Mouse (Mus musculus) urinary bladder, postnatal 4 days (tissue): ENCODE measurements around the gene Cdkal1.

ENCODE experiments used
- DNase-seq, 2 experiments: peaks; one replicate each; pipeline ENCODE4 v3.0.0; 2021 to 2022; ENCODE audit warnings: low spot score in 2 of 2

Gene Cdkal1

DNA sequence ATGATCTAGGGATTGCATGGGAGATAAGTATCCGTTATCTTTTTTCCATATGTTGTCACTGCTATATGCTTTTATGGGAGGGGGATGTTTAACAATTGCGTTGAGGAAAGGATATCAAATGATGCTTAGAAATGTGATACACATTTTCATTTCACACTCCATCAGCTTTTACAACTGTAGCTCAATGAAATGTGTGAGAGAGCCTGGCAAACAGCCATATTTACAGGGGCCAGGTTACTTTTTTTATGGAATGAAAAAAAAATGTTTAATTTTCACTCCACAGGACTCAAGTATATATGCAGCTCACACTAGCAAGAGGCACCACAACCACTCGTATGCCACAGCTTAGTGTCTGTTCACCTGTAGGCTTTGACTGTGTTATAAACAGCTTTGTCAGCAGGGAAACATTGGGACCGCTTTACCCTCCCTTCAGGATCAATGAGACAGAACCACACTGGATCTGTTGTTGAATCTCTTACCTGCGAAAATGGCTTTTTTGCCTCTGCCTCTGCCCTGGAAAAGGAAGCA lies 501.5 kb downstream of the Cdkal1 start:
- DNase-seq: no peak

DNA sequence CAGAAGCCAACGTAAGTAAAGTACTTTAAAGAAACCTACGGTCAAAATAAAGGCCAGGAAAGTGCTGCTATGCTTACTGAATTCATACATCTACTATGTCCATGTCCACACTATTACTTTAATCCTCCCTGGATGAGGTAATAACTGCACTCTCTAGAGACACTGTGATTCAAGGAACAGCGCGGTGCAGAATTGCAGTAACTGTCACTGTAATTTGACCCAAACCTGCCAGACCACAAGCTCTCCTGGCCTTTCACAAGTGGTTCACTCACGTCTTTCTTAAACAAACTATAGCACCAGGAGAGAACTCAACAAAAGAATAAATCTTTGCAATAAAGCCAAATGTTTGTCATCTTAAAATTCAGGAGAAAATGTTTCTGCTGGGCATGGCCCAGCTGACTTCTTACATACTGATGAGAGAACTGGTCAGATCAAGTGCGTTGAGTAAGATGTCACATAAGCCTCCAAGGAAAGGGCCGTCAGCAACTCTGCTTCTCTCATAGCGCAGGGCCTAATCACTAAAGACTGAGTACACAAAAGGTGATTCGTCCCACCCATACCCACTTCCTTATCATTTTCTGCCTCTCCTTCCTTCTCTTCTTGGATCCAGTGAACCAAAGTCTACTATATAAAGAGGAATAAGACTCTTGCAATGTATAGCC lies 504.3 kb downstream of the Cdkal1 start:
- no peak for DNase-seq

DNA sequence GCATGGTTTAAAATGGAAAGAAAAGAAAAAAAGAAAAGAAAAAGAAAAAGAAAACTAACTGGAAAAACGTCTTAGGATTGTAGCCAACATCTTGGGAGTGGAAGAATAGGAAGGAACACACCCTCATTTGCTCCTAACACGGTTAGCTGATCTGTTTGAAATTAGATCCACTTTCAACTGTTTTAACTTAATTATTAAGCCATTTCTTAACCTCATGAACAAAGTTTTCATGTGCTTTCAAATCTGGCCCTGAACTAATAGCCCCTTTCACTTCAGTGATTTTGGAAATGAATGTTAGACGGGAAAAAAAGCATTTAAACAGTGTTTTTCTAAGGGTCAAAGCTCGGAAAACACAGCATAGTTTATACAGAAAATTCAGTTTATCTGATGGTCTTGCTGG lies 505.5 kb downstream of the Cdkal1 start:
- DNase-seq: no peak

DNA sequence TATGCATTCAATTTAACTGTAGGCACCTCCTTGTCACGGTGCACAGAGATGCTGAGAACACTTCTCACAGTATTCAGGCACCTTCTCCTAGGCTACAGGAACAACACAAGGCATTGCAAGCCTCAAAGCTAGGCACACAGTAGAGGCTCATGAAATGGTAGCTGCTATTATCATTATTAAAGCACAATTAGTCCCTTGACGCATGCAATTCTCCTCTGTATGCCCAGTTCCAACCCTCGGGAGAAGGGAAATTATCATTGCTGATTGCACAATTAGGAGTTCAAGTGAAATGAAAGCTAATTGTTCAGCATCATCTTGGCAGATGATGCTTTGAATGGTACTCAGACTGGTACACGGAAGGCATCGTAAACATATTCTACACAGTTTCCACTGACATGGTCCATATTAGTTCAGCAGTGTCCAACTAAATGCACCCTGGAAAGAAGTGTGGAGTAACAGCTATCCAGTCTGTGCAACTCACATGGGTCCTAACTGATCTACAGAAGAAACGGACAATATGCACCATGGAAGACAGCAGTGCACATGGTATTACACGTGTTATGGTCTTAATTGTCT lies 506.0 kb downstream of the Cdkal1 start:
- no peak for DNase-seq

DNA sequence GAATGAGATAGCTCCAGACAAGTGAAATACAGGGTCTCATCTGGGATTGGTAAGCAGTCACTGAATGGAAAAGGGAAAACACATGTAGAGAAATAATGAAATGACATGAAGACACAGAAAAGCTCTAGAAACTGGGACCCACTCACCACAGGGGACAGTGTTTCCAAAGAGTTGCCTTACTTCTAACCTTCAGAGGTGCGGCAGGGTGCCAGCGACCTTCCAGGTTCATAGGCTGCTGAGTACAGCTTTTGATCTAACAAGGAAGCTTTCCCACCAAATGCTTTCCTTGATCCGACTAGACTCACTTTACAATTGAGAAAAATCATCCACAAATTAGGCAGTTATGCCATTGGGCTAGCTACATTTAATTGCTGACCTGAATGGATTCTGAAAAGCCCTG lies 507.1 kb downstream of the Cdkal1 start:
- no peak for DNase-seq

DNA sequence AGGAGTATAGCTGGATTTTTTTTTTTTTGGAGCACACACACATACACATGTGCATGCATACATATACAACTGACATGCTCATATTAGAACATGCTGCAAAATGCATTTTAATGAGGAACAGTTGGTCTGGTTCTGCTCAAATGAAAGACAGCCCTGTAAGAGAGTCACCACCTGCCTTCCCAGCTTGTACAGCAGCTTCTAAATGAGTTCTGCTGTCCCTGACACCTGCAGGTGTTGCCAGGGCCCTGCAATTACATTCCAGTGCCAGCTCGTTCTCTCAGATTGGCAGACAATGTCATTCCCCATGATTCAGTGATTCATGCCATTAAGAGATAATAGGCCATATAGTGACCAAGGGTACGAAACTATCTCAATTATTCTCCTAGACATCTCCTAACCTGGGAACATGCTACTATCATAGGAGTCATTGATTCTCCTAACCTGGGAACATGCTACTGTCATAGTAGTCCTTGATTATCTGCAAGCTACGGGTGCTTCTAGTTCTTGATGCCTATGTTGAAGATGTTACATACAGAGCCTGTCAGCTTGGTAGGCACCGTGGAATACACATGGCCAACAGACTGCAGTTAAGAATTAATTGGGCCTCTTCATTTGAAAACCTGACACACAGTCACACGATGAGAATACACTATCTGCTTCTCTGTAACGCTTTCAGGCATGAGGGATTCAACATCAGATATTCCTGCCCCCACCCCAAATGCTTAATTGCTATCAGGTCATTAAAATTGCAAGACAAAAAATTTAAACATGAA lies 522.6 kb downstream of the Cdkal1 start:
- DNase-seq: no peak

DNA sequence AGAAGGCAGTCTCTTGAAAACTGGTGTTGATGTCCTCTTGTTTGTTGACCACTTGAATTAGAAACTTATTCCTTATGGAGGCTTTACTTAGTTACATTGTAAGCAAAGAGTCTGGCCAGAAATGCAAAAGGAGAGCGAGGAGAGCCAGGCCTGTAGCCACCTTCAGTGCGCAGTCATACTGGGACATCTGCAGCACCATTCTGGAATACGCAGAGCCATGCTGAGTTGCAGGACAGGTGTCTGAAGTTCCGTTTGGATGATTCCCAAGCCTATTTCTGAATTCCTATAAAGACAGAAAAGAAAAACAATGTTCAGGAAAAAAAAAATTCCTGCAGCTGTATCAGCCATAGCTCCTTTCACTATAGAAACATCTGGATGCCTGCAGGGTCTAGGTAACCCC lies 529.5 kb downstream of the Cdkal1 start:
- DNase-seq: no peak

DNA sequence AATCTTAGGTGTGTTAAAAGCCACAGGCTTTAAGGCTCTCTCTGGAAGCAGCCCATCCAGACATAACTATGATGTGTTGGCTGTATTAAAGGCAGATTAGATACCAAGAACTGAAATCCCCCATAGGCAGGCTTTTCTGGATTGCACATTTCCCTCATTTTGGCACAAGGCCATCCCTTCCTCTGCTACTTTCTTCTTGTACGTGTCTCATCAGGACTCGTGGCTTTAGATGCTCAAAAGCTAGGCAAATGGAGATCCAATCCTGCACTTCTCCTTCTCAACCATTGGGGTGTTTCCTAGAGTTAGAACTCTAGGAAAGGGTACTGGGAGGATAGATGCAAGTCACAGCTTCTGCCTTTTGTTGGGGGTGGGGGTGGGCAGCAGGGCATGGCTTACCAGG lies 535.1 kb downstream of the Cdkal1 start:
- DNase-seq: no peak

DNA sequence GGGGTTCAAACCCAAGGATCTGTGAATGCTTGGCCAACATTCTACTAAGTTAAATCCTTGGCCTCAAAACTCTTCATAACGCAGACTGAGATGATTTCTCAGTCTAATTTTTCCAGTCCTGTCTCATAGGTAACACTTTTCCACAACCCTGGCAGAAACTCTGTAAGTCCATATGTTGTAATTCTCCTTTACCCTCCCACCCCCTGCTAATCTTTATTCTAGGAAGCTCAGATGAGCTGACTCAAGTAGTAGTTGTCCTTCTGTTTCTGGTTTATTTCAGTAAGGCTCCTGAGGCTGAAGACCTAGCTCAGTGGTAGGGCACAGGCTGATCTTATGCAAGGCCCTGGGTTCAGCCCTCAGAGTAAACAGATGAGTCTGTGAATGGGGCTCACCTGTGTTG lies 537.8 kb downstream of the Cdkal1 start:
- no peak for DNase-seq

DNA sequence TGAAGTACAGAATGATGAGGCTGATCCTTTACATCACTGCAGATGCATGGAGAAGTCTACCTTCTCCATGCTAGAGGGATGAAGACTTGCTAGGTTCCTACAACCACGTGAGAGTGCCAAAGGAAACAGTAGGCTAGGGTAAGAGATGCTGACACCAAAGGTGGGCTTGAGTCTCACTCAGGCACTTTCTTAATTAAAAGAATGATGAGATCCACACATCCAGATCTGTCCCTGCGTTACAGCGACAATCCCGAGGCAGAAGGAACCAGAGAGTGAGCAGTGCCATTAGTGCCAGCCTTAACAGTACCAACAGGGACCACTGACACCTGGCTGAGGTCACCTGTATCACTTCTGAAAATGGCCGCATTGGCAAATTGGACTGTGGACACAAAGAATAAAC lies 539.2 kb downstream of the Cdkal1 start:
- DNase-seq: no peak

DNA sequence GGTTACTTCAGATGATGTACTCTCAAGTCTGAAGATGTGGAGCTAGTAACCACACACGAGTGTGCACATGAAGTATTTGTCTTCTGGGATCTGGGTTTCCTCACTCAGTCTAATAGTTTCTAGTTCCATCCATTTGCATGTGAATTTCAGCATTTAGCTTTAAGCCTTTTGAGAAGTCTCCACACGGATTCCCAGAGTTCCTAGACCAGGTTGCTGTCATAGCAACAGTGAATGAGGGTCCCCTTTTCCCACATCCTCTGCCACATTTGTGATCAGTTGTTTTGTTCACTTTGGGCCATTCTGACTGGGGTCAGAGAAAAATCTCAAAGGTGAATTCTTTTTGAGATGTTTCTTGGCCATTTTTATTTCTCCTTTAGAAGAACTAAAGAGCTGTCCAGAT lies 543.4 kb downstream of the Cdkal1 start:
- no peak for DNase-seq

DNA sequence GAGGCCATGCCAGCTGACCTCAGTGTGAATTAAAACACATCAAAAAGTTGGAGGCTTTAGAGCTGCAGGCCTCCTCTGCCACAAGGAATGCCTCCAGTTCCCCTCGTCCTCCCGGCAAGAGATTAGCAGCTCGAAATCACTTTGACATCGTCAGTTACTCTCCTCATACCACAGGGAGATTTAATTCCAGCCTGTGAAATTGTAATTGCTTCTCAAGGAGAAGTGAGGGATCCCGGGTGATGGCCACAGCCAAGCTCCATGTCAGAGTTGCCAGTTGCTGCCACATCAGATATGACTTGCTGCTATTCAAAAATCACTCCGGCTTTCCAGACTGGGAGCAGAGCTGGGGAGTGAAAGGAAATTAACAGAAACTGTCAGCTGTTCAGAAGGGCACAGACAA lies 548.1 kb downstream of the Cdkal1 start:
- no peak for DNase-seq

DNA sequence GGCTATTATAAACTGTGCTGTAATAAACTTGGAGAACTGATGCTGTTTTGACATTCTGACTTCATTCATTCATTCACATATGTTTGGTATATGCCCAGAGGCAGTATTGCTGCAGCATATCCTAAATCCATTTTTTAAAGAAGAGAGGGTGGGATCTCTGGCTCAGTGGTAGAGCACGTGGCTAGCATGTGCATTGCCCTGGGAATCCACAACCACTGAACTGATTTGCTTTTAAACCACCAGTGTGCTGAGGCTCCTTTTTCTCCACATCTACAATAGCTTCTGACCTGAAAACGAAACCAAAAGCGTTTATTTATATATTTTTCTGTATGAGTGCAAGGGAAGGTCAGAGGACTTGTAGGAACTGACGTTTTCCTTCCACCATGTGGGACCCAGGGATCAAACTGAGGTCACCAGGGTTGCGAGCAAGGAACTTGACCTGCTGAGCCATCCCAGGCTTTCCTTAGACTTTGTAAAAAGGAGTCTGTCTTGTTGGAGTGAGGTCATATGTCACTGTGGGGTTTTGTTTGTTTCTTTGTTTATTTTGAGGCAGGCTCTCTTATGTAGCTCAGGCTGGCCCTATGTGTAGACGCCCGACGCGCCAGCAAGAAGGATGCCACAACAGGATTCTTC lies 562.8 kb downstream of the Cdkal1 start:
- no peak for DNase-seq

DNA sequence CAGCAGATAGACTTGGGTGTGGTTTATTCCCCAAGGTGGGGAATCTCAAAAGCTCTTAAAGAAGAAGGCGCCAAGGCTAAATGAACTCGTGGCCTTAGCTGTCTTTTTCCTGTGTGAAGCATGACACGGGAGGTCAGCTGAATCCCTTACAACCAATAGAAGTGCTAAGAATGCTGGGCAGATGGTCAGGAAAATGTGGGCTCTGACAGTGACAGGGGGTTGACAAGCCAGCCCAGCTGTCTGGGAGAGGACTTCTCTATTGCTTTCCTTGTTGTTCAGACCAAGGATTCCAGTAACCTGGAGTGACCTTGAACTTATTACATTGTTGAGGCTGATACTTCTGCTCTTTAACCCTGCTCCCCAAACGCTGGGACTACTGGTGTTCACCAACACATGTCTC lies 564.9 kb downstream of the Cdkal1 start:
- no peak for DNase-seq

DNA sequence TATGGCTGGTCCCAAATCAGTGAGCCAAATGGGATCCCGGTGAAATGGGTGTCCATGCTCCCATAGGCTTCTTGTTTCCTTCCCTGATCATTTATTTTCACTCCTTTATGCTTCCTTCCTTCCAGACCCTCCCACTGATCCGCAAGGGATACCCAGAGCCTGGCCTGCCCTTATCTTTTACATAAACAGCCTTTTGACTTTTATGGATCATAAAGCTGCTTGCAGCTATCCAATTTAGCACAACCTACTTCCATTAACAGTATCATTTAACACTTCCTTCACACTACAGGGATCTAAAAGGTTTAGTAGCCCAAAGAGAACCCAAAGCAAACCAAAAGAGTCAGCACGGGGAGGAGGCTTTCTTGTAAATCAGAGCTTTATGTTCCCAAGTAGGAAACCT lies 570.4 kb downstream of the Cdkal1 start:
- DNase-seq: no peak

DNA sequence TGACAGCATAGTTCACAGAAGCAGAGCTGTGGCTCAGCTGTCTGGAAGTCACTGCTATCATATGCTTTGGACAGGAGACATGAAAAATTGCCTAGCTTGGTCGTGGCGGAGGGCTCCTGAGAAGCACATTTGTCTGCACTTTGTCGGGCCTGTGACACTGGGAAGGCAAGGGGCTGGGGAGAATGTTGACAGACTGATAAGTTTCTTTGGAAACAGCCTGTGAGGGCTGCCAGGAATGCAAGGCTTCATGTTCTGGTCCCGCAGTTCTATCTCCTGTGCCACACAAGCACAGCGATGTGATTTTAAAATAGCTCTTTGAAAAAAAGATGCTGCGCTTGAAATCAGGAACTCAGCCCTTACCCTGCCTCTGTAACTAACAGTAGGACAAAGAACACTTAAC lies 573.9 kb downstream of the Cdkal1 start:
- DNase-seq: no peak

DNA sequence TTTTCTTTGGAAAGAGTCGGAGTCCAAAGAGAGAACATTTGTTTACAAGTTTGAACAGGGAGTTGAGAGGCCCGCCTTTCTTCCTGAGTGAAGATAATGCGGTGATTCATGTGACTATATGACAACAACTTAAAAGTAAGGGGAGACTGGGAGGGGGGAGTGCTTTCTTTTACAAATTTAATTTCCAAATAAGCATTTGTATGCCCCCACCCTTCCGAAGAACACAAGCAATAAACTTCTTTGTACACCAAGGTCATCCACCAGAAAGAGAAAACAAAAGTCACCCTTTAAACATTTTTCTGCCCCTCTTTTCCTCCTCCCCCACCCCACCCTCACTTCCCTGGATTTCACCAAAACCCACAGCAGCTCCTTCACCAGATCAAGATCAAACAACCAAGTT lies 577.3 kb downstream of the Cdkal1 start:
- no peak for DNase-seq

DNA sequence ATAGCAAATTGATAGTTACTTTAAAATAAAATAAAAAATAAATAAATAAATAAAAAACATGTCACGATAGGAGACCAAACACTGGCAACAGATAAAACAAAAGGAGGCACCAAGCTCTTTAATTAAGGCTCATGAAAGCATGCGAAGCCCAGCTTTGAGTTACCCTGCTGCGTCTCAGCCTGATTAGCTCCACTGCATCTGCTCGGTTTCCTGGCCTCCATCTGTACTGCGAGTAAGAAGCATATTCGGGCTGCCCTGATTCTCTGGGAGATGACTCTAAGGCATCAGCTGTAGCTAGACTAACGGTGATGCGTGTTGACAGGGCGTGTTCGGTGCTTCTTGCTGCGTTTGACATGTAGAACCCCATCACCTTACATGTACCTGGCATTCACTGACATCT lies 581.2 kb downstream of the Cdkal1 start:
- DNase-seq: no peak

DNA sequence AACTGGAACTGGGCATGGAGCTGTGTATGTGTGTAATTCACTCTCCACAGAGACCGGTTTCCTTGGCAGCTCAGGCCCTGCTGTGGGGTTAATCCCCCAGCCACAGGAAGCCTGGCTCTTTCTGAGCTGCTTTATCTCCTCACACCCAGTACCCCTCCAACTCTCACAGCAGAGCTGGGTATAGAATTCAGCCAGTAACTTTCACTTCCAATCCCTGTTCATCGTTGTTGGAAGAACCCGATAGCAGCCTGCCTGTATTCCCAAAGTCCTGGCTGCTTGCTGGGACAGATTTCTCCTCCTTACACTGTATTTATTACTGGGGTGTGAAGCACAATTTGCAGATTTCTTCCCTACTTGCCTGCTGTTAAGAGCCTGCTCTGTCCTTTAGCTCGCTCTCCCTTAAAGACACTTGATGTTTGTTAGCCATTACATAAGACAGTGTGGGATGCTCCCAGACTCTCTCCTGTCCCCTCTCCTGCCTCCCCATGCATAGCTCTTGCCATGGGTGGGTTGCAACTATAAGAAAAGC lies 581.7 kb downstream of the Cdkal1 start:
- no peak for DNase-seq

DNA sequence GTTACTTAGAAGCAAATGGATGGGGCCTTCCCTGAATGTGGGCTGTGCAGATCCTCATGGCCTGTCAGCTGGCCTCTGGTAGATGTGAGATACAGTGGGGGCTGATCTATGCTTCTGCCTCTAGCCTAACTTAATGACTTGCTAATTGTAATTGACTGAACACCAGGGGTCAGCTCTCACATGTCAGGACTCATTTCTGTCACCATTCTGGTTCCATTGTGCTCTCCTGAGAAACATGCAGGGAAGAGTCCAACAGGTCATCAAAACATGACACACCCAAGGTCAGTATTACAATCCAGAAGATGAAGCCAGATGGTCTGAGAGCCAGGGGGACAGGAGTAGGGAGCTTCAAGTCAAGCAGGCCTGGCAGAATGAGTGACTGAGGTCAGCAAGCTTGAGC lies 584.0 kb downstream of the Cdkal1 start:
- no peak for DNase-seq

DNA sequence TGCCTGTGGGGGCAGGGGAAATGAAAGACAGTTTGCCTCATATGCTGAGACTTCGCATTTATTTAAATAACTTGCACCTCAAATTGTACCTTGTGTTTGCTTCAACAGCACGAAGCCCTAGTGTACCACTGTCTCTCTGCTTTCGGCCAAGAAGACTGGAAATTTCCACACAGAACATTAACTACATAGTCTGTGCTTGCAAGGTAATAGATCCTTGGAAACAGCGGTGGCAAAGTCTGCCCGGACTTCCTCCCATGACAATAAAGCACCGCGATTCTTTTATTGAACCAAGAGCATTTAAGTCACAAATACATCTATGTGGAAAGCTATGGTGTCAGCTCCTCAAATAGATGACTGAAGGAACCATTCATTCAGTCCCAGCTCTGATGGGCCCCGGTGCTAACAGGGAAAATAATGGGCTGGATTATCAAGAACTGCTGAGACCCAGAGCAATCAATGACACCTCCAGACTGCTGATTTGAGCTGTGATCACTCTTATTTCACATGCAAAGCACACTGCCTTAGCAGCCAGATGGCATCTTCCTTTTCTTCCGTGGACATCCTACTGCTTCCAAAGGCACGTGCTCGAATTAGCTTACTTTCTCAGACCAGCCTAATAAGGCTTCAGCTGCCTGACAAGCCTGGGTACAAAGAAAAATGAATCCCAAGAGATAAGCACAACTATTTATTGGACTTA lies 591.3 kb downstream of the Cdkal1 start:
- DNase-seq: no peak

DNA sequence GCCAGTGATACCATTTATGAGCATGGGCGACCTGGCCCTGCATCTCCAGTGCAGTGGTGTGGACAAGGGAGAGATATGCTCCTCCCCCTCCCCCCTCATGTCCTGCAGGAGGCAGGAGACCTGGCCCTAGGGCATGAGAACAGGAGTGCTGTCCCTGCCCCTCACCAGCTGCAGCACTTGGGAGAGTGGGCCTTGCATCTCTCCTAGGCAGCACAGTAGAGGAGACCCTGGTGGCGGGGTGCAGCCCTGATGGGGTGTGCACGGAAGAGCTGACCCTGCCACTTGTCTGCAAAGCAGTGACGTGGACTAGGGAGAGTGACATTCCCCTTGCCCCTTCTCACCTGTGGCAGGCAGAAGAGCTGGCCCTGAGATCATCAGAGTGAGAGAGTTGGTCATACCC lies 593.3 kb downstream of the Cdkal1 start:
- DNase-seq: no peak
